Mouse (Mus musculus): ENCODE results near the gene Gm20388.
"Not testable (repeated sequence)": the region's sequence is repeated elsewhere in the genome, so short reads cannot be mapped to it uniquely, and the experiment has no call there.

The Gm20388 gene

GRCm38 (mm10) chr8:121126694-121127093, 1216.1 kb downstream of the Gm20388 start:
- DNase-seq (ENCODE audit: low spot score): no peak

GRCm38 (mm10) chr8:121127291-121127701, 1216.7 kb downstream of the Gm20388 start:
- DNase-seq (ENCODE audit: low spot score): no peak

DNA sequence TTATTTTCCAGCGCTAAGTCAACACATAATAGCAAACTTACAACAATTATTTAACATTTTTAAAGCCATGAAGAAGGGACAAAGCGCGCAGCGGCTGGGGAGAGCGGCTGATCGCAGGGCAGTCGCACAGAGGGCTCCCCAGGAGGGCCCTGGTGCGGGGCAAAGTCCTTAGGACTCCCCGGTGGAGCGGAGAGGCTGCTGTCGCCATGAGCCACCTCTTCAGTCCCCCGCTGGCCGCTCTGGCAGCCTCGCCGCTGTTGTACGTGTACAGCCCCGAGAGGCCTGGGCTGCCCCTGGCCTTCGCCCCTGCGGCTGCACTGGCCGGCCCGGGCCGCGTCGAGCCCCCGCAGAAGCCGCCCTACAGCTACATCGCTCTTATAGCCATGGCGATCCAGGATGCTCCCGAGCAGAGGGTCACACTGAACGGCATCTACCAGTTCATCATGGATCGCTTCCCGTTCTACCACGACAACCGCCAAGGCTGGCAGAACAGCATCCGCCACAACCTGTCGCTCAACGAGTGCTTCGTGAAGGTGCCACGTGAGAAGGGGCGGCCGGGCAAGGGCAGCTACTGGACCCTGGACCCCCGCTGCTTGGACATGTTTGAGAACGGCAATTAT, 1217.2 kb downstream of the Gm20388 start, which contains the start of gene Foxl1:
Foxl1 (plus strand) TSS at position 185 of the 620 bp plus-strand sequence.
- DNase-seq (ENCODE audit: low spot score): no peak

- DNase-seq (ENCODE audit: low spot score): no peak
These were observed 1218.1 kb downstream of the Gm20388 start for GRCm38 (mm10) chr8:121128531-121129264.

- DNase-seq (ENCODE audit: low spot score): no peak
These were observed 1218.8 kb downstream of the Gm20388 start for GRCm38 (mm10) chr8:121129265-121129940.

DNA sequence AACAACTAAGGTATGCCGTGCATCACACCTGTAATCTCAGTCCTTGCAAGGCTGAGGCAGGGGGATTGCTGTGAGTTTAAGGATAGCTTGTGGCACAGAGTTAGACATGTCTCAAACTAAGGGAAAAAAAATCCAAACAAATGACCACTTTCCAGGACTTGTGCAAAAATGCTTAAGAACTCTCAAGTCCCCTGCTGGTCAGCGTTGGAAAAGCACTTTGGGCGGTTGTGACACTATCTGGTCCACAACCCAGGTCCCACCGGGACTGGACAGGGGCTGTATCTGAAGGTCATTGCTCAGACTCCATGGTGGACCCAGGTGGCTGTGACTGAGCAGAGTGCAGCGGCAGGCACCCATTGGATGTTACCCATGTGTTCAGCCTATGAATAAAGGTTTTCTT, 1219.9 kb downstream of the Gm20388 start:
- DNase-seq (ENCODE audit: low spot score): no peak

DNA sequence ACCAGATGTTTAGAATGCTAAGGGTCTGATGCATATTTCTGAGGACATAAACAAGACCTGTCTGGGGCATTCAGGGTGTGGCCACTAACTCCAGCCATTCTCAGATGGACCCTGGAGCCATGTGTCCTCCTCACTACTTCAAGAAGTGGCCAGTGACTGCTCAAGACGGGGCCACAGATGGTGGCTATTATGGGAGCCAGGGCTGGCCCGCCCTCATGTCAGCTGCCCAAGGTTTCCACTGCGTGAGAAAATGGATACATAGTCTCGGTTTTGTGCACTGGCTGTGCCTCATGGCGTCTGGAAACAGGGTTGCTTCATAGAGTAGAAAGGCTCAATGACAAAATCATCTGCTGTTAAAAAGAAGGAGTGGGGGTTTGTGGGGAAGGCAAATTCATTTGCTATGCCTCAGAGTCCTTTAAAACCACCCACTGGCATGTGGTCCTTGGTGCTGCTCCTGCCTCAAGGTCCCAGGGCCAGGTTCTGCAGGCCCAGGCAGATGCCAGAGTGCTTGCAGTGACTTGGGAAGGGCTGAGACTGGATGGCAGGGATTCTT, 1222.4 kb downstream of the Gm20388 start:
- no peak for DNase-seq (ENCODE audit: low spot score)

DNA sequence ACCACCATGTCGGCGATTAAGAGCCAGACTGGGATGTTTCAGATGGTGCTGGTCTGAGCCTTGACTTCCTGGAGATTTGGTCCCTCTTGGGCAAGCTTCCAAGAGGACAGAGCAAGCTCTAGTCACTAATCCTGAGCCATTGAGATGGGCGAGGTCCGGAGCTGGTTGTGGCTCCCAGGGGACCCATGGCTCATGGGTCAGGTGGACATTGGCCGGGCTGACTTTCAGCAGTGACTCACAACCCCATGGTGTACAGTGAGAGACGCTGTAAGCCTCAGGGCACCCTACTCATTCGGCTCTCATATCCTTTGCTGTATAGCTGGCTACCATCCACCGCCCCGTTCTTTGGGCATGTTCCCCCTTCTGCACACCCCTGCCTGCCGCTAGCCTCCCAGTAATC, 1223.5 kb downstream of the Gm20388 start:
- DNase-seq (ENCODE audit: low spot score): no peak

DNA sequence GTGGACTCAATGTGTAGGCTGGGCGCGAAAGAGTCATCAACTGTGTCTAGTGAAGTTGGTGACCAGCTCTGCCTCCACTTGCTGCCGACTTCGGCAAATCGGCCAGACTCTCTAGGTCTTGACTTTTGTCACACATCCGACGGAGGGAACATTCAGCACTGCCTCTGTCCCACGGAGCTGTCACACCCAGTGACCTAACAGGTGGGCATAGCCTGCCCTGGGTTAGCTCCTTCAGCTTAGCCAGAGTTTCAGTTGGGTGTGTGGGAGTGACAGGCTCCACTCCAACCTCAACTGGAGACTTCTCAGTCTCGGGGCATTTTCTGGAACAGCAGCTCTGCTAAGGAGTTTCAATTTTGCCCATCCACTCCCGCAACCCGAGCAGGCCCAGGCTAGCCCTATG, 1223.9 kb downstream of the Gm20388 start:
- no peak for DNase-seq (ENCODE audit: low spot score)

DNA sequence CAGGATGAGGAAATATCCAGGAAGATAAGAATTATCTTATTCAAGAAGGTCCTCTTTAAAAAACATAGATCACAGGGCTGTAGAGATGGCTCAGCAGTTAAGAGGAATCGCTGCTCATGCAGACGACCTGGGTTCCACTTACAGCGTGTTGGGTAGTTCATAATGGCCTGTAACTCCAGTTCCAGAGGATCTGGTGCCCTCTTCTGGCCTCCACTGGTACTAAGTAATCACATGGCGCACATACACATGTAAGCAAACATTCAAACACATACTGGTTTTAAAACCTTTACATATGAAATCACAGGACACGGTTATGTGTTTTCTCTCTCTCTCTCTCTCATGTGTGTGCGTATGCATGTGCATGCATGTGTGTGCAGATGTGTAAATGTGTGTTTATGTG, 1226.2 kb downstream of the Gm20388 start:
- DNase-seq (ENCODE audit: low spot score): no peak

DNA sequence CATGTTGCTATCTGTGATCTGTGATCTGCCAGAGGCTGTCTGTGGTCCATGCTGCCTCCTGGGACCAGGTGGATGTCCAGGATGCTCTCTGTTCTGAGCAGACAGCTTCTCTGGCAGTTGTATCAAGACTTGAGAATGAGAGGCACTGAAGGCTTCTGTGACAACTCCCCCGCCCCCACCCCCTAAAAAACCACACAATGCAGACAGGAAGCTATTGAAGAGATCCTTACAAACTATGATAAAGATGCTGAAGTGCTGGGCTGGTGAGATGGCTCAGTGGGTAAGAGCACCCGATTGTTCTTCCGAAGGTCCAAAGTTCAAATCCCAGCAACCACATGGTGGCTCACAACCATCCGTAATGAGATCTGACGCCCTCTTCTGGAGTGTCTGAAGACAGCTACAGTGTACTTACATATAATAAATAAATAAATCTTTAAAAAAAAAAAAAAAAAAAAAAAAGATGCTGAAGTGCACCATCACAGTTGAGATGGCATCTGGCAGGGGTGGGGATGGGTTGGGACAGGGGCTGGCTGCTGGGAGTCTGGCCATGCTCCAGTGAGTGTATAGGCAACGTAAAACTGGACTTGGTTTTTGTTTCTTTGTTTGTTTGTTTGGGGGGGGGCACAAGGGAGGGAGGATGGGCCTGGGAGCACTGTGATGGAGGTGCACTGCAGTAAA, 1235.0 kb downstream of the Gm20388 start:
- DNase-seq (ENCODE audit: low spot score): not testable (repeated sequence)

DNA sequence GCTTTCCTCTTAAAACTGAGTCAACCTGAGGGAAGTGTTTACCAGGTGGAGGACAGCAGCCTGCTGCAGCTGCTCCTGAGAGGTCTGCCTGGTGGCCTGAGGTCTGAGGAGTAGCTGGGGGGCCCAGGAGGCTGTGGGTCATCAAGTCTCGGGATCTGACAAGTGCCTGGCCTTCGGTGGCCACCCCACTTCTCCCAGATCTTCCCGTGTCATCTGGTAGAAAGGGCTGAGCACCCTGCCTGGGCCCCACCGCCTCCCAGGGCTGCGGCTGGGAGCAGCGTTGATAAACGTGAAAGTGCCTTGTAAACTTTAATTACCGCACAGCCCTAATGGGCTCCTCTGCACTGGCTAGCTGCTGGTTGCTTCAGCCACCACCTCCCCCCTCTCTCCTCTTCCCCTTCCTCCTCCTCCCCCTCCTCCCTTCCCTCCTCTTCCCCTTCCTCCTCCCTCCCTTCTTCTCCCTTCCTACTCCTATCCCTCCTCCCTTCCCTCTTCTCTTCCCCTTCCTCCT, 1238.0 kb downstream of the Gm20388 start:
- DNase-seq (ENCODE audit: low spot score): no peak

- DNase-seq (ENCODE audit: low spot score): no peak
These were observed 1241.8 kb downstream of the Gm20388 start for GRCm38 (mm10) chr8:121152394-121152793.

DNA sequence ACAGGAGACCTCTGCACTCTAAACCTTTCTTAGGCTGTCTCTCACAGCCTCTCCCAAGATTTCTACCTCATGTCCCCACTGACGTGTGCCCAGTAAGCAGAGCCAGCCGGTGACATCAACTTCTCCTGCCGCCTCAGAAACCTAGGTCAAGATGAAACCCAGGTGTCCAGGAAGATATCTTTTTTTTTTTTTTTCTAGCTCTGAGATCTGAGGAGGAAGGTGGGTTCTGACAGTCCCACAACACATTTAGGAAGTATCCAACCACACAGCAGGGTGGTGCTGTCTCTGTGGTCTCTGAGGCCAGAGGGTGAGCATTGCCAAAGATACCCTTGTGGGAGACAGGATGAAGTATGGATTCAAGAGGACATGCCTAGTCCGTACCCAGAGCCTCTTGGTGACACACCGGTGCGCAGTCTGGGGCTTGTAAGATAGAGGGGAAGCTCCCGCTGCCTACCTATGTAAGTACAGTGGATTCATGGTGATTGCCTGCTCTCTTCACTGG, 1246.4 kb downstream of the Gm20388 start:
- DNase-seq (ENCODE audit: low spot score): no peak

GRCm38 (mm10) chr8:121158812-121159211, 1248.2 kb downstream of the Gm20388 start:
- DNase-seq (ENCODE audit: low spot score): no peak

DNA sequence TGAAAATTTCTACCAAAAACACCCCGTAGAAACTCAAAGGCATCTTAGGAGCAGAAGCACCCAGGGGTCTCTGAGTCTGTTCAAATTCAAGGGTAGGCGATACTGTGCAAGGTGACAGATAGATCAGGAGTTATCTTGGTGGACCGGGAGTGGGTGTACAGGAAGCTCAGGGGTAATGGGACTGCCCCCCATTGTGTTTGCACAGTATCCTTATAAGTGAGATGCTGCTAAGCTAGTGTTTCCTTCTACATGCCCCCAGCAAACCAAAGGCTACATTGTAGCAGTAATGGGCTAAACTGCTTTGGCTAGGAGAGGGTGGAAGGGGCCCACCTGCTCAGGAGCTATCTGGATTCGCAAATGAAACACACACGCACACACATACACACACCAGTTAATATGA, 1250.8 kb downstream of the Gm20388 start:
- no peak for DNase-seq (ENCODE audit: low spot score)

- DNase-seq (ENCODE audit: low spot score): no peak
These were observed 1251.8 kb downstream of the Gm20388 start for GRCm38 (mm10) chr8:121162413-121162812.

DNA sequence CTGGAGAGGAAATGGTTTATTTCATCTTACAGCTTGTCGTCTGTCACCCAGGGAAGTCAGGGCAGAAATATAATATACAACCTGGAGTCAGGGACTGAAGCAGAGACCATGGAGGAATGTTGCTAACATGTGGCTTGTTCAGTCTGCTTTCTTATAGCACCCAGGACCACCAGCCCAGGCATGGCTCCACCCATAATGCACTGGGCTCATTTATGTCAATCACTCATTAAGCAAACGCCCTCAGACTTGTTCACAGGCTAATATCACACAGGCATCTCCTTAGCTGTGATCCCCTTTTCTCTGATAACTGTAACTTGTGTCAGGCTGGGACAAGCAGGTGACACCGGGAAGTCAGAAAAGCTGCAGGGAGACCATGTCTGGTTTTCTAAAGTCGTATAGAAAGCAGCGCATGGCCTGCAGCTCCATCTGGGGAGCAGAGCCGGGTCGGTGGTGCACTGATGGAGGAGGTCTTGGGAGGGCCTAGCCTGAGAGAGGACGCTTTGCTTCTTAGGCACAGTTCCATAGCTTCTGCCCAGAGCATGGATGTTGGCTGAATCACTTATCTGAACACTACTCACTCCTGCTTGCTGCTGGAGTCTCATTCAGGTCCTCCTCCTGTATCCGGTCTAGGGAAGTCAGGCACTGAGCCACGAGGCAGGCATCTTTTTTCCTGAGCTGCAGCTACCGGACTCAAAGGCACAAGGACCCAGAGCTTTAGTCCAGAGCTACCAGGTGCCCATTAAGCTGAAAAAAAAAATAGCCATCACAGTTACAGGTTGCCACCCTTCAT, 1252.5 kb downstream of the Gm20388 start:
- DNase-seq (ENCODE audit: low spot score): no peak

- peak; percentile 58 for DNase-seq (ENCODE audit: low spot score)
These were observed 1253.4 kb downstream of the Gm20388 start for GRCm38 (mm10) chr8:121164017-121164469.

DNA sequence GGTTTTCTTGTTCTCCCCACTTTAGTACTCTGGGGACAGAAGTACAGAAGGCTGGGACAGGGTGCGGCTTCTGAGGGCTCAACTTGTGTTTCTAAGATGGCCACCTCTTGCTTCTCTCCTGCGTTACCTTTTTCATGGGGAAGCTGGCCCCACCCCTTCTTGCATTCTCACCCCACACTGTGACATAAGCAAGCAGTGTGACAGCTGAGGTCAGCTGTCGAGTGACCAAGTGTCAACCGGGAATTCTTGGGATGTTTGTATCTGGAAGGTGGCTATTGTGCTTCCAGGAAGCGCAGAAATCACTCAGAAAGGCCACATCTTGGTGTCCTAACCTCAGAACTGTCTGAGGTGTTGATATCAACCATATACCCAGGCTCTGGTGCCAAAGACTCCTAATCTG, 1257.4 kb downstream of the Gm20388 start:
- DNase-seq (ENCODE audit: low spot score): no peak

GRCm38 (mm10) chr8:121170116-121170515, 1259.5 kb downstream of the Gm20388 start:
- no peak for DNase-seq (ENCODE audit: low spot score)
